Mouse (Mus musculus) thymus, adult 2 months (tissue): ENCODE measurements around the gene Chmp4b.

Experiments
- CTCF ChIP-seq: fragments of 200-500 bp; IDR thresholded peaks from 2 replicates; pipeline ENCODE4 v1.5.1; 2012; ENCODE audit warnings: mild to moderate bottlenecking, control low read depth, low read length, moderate library complexity, borderline replicate concordance; ENCODE audit not compliant: control insufficient read depth, poor library complexity, insufficient read depth; ENCODE audit errors: extremely low read depth
- POLR2A ChIP-seq: fragments of 200-500 bp; IDR thresholded peaks from 2 replicates; pipeline ENCODE4 v1.6.1; 2012; ENCODE audit warnings: mild to moderate bottlenecking, low read length, control low read depth, moderate library complexity; ENCODE audit not compliant: control insufficient read depth, poor library complexity, insufficient read depth; ENCODE audit errors: extremely low read depth

DNA sequence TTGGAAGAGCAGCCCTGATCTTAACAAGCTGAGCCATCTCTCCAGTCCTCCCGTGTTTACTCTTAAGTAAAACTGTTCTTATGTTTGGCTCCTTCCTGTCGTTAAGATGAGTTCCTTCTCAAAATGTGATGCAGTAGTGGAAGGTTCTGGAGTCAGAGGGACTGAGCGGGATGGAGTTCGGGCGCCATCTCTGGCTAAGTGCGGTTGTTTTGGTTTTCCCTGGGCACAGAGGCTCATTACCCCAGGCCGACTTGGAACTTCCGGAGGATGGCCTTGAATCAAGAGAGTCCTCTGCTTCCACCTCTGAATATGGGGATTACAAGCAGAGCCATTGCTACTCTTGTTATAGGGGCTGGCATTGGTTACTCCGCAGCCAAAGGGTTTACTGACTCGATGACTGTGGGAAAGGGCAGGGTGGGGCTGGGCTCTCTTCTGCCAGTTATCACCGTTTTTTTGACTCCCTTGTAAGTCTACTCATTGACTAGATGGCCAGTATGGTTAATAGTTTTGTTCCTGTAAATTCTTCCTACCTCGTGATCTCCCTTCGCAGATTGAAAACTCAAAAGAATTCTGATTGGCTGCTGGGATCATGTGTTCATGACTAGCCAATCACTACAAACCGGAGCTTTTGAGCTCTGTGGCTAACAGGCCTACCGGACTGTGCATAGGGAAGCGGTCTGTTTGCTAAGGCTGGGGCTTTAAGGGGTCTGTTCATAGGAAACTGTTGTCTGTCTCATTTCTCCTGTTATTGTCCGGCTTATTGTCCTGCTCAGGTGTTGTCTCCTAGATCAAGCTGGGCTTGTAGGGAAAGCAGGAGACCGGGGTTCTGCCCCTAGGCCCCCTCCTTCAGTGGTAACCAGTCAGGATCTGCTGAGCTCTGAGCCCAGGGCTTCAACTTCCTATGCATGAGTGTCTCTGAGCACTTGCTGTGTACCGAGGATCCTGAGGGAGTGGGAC, 25.4 kb downstream of the Chmp4b start:
- TF ChIP-seq POLR2A (no peak), CTCF (no peak)
